Mouse (Mus musculus) embryonic fibroblast, embryonic 13.5 days (primary cell): Measurements from ENCODE around the gene Grwd1.

Experiments used
- CTCF ChIP-seq: IDR thresholded peaks from 2 replicates; pipeline ENCODE4 v1.5.1; 2011; ENCODE audit warnings: mild to moderate bottlenecking, control low read depth, low read length, moderate library complexity, borderline replicate concordance; ENCODE audit not compliant: insufficient read depth
- POLR2A ChIP-seq: IDR thresholded peaks from 2 replicates; pipeline ENCODE4 v1.6.1; 2011; ENCODE audit warnings: low read depth, mild to moderate bottlenecking, control low read depth, low read length, moderate library complexity

DNA sequence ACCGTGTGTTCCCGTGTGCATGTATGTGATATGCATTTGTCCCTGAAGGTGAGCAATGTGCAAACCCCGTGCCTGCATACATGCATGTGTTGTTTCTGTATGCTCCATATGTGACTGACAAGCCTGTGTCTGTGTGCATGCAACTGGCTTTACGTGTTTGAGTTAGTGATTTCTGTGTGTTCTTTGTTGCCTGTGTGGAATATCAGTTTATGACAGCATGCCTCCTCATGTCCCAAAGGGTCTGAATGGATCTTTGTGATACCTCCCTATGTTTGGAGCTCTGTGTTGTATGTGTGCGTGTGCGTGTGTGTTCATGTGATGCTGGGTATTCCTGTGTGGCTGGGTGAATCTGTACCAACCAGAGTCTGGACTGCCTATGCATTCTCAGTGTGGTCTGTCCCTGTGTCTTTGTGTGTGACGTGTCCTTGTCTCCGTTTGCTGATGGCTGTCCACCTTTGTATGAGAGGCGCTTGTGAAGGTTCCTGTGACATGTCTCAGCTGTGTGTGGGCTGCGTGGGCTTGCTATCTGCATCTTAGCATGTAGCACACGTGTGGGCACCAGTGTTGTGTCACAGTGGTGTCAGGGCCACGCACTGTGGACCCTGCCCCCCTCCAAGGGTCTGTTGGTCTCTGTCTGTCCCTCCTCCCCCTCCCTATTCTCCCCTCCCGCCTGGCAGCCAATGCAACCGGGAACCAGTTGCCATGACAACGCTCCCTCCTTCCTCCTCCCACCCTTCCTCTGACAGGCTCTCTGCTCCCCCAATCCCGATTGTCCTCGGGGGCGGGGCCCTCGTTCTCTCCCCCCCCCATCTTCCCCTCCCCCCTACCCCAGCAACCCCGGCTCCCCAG is 46.0 kb downstream of the Grwd1 start, which contains the start of gene Sult2b1:
- no peak for TF ChIP-seq POLR2A
- no peak for TF ChIP-seq CTCF
